Mouse (Mus musculus) lung, embryonic 16.5 days (tissue): ENCODE measurements around the gene Tmc7. TPM values are rescaled to one million over a fixed set of nuclear protein-coding genes. Genes with fewer than 3 reads are reported as not detected.

Experiments
- ATAC-seq: fragments of 200-750 bp; cut with Nextera tagmentation; 2 replicates; pipeline ENCODE4 v1.8.0; 2017; ENCODE audit warnings: low read depth, mild to moderate bottlenecking, moderate library complexity
- H3K27ac ChIP-seq: fragments of 300-500 bp; sonication (generic); 2 replicates; pipeline ENCODE4 v1.5.1; 2014; ENCODE audit warnings: mild to moderate bottlenecking, control low read depth, low read length
- H3K27me3 ChIP-seq: fragments of 300-500 bp; sonication (generic); 2 replicates; pipeline ENCODE4 v1.6.1; 2014; ENCODE audit warnings: low read depth, low read length, mixed read lengths; ENCODE audit not compliant: control insufficient read depth, insufficient read depth
- H3K36me3 ChIP-seq: fragments of 300-500 bp; sonication (generic); 2 replicates; pipeline ENCODE4 v1.6.1; 2014; ENCODE audit warnings: low read length; ENCODE audit not compliant: control insufficient read depth, insufficient read depth
- H3K4me1 ChIP-seq: fragments of 300-500 bp; sonication (generic); replicated peaks from 2 replicates; pipeline ENCODE4 v1.6.1; 2014; ENCODE audit warnings: low read length, mixed read lengths; ENCODE audit not compliant: control insufficient read depth, insufficient read depth
- H3K4me2 ChIP-seq: fragments of 300-500 bp; sonication (generic); 2 replicates; pipeline ENCODE4 v1.6.1; 2014; ENCODE audit warnings: low read depth, low read length, control low read depth
- H3K4me3 ChIP-seq: fragments of 300-500 bp; sonication (generic); 2 replicates; pipeline ENCODE4 v1.5.1; 2014; ENCODE audit warnings: mild to moderate bottlenecking, low read length, control low read depth
- H3K9ac ChIP-seq: fragments of 300-500 bp; sonication (generic); 2 replicates; pipeline ENCODE4 v1.6.1; 2014; ENCODE audit warnings: low read length, control low read depth
- H3K9me3 ChIP-seq: fragments of 300-500 bp; sonication (generic); 2 replicates; pipeline ENCODE4 v1.6.1; 2016; ENCODE audit warnings: low read length; ENCODE audit not compliant: control insufficient read depth
- WGBS: fragments of 180-500 bp; shearing (Covaris S2); extraction: QIAGEN DNeasy Blood & Tissue Kit; methylation state at CpG from one replicate; pipeline ENCODE4 v1.1.7; 2014; 5-methylcytosine and 5-hydroxymethylcytosine counted together
- polyA plus RNA-seq: library from polyadenylated mRNA; unstranded; fragments of >200 nt; fragmentation: Nextera tagmentation; extraction: Ambion mirVana; gene quantifications from 2 replicates; pipeline ENCODE4 v1.2.1, GENCODE M21; 2015

Tmc7 gene
- polyA plus RNA-seq, 1 experiment from 2014 or later: 3.3 TPM

- H3K9me3 ChIP-seq: no peaks in the 10 kb centered on the region
- peak overlapping the region; percentile 26 for H3K4me3 ChIP-seq
- 21% methylated on average over 8 of the region's 8 CpGs for WGBS
- no peaks in the 10 kb centered on the region for H3K27me3 ChIP-seq
- H3K9ac ChIP-seq: peak overlapping the region; percentile 40; the same call in 1 of the 2 replicates
- H3K4me1 ChIP-seq: peaks cover 37% of the 10 kb centered on the region
- peak overlapping the region; percentile 21 for H3K27ac ChIP-seq
- 0 out of 2 replicates have a peak, but pooled peaks cover 6% of the 10 kb centered on the region for H3K36me3 ChIP-seq
- peak overlapping the region; percentile 48 for H3K4me2 ChIP-seq
- ATAC-seq: no peak
Measured at GRCm38 (mm10) chr7:118488060-118488664, 96.4 kb downstream of the Tmc7 start.

- Histone ChIP-seq H3K4me2 (no peak overlapping the region), H3K27ac (no peak overlapping the region), H3K9me3 (no peaks in the 10 kb centered on the region), H3K4me3 (no peak overlapping the region), H3K36me3 (0 out of 2 replicates have a peak, but pooled peaks cover 6% of the 10 kb centered on the region), H3K27me3 (no peaks in the 10 kb centered on the region), H3K4me1 (peaks cover 34% of the 10 kb centered on the region), H3K9ac (no peak overlapping the region)
- WGBS: 51% methylated on average over 5 of the region's 5 CpGs
- no peak for ATAC-seq
Measured at GRCm38 (mm10) chr7:118486917-118487316, 97.6 kb downstream of the Tmc7 start.

Other genes starting within 250 kb of the Tmc7 start
- gene Syt17, start 136.5 kb downstream of the Tmc7 start, polyA plus RNA-seq: 2.9 and 3.6 TPM in 2 replicates
- 6.9 and 7.5 TPM in 2 replicates for gene Itpripl2, start 92.8 kb downstream of the Tmc7 start, polyA plus RNA-seq
- 116 and 117 TPM in 2 replicates for gene Coq7, start 51.4 kb downstream of the Tmc7 start, polyA plus RNA-seq
- 0.50 and 0.58 TPM in 2 replicates for gene Tmc5, start 12.6 kb upstream of the Tmc7 start, polyA plus RNA-seq
- 146 and 148 TPM in 2 replicates for gene Gde1, start 121.0 kb upstream of the Tmc7 start, polyA plus RNA-seq
- gene Ccp110, start 127.8 kb upstream of the Tmc7 start, polyA plus RNA-seq: 20.1 and 22.8 TPM in 2 replicates
- 67.0 and 71.5 TPM in 2 replicates for gene Vps35l, start 155.5 kb upstream of the Tmc7 start, polyA plus RNA-seq